Mouse (Mus musculus) olfactory bulb, adult 2 months (tissue): ENCODE data around the gene Abo.

ENCODE experiments used
- CTCF ChIP-seq: fragments of 200-500 bp; IDR thresholded peaks from 2 replicates; pipeline ENCODE4 v1.5.1; 2012; ENCODE audit warnings: low read depth, mild to moderate bottlenecking, low read length, moderate library complexity; ENCODE audit not compliant: insufficient read depth
- POLR2A ChIP-seq: fragments of 200-500 bp; IDR thresholded peaks from 2 replicates; pipeline ENCODE4 v1.6.1; 2012; ENCODE audit warnings: mild to moderate bottlenecking, low read depth, low read length, moderate library complexity; ENCODE audit not compliant: insufficient read depth

DNA sequence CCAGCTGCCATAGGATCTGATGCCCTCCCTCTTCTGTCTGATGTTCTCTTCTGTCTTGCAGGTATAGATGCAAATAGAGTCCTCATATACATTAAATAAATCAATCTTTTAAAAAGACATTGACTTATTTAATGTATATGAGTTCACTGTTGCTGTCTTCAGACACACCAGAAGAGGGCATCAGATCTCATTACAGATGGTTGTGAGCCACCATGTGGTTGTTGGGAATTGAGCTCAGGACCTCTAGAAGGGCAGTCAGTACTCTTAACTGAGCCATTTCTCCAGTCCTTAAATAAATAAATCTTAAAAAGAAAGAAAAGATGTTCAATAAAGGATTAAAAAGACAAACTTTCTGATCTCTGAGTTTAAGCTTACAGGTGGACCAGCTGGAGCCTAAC is 44.6 kb upstream of the Abo start:
- no peak for TF ChIP-seq POLR2A
- no peak for TF ChIP-seq CTCF
